Mouse (Mus musculus) cerebellum, adult 2 months (tissue): ENCODE measurements around the gene Fis1.

Source experiments
- CTCF ChIP-seq: fragments of 200-500 bp; IDR thresholded peaks from 2 replicates; pipeline ENCODE4 v1.5.1; 2011; ENCODE audit warnings: low read depth, mild to moderate bottlenecking, control low read depth, low read length, moderate library complexity, borderline replicate concordance; ENCODE audit not compliant: insufficient read depth
- POLR2A ChIP-seq: fragments of 200-500 bp; IDR thresholded peaks from 2 replicates; pipeline ENCODE4 v1.6.1; 2011; ENCODE audit warnings: low read length, control low read depth, borderline replicate concordance; ENCODE audit not compliant: insufficient read depth

DNA sequence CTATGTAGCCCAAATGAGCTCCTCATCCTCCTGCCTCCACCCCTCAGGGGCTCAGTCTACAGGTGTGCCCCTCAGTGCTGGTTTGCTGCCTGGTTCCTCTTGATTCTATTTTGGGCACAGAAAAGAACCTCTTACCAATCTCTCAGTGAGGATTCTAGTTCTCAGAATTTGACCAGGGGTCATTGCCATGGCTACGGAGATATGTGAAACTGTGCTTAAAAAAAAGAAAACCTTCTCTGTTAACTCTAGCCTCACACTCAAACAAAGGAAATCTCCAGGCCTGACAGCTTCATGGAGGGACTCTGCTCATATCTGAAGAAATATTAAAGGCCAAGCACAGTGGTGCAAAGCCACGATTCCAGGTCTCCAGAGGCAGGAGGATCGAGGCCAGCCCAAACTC is 10.3 kb upstream of the Fis1 start:
- TF ChIP-seq CTCF (no peak), POLR2A (no peak)
